Mouse (Mus musculus) frontal cortex, postnatal 14 days (tissue): ENCODE measurements at regions not wholly inside any gene's neighbourhood (a gene's known extent, or its start where the extent isn't known, plus 50 kb on each side); places are given as distances from the start of the nearest gene placed in this dataset.

Experiments
- DNase-seq, 2 experiments: peaks; one replicate each; pipeline ENCODE4 v3.0.0; 2022; ENCODE audit warnings: low spot score in 2 of 2

DNA sequence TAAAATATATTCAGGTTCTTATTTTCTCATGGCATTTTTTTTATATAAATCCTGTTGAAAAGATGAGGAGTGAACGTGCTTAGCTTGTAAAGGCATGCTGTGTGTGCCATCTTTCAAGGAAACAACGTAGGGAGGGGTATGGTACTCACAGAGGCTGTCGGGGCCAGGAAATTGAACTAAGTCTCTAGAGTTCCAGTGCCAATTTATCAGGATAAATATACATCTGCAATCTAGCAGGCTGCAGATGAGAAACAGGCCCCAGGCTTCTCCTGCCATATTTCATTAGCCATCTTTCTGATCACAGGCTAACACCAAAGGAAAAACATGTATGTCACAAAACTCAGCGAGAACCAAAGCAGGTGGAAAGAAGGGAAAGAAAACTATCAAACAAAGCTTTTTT, 954.8 kb upstream of the Flrt2 start:
- DNase-seq, result no peak

DNA sequence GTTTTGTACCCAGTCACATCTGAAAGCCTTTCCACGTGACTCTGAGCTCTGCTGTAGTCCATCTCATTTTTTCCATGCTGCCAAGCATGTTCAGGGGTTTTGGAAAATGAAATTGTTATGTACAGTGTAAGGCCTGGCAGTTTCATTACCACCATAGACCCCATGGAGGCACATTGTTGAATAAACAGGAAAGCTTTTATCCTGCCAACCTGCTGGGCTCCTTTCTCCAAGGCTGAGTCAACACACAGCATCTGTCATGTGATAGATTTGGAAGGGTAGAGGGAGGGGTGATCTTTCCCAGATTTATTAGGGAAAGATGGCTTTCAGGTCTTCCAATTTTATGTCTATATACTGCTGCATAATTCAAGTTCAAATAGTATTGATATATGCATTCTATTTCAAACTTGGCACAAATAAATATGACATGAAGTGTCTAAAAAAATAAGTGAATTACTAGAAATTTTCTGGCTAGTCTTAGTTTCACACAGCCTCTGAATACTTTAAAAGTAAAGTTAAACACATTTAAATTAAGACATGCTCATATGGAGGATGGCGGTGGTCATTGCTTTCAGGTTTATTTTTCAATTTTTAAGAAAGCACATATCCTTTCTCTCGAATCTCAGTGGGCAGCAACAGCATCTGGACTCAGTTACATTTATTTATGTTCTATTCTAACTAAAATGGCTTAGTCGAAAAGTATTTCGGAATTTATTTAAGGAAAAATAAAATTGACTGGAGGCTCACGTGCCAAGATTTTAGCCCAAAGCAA, 942.1 kb upstream of the Flrt2 start:
- no peak for DNase-seq

DNA sequence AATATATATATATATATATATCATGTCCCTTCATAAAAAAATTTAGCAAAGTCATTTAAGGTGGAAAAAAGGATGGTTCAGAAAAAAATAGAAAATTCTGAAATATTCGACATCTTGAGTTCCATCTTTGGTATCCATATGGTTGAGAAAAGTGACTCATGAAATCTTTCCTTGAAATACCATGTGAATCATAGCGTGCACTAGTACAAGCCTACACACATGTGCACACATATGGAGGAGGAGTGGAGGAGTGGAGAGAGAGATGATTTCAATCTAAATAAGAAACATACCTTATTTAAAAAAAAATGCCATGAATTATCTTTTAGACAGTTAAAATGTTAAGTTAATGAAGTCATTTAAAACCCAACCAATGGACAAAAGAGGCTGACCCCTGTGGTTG, 936.3 kb upstream of the Flrt2 start:
- no peak for DNase-seq

DNA sequence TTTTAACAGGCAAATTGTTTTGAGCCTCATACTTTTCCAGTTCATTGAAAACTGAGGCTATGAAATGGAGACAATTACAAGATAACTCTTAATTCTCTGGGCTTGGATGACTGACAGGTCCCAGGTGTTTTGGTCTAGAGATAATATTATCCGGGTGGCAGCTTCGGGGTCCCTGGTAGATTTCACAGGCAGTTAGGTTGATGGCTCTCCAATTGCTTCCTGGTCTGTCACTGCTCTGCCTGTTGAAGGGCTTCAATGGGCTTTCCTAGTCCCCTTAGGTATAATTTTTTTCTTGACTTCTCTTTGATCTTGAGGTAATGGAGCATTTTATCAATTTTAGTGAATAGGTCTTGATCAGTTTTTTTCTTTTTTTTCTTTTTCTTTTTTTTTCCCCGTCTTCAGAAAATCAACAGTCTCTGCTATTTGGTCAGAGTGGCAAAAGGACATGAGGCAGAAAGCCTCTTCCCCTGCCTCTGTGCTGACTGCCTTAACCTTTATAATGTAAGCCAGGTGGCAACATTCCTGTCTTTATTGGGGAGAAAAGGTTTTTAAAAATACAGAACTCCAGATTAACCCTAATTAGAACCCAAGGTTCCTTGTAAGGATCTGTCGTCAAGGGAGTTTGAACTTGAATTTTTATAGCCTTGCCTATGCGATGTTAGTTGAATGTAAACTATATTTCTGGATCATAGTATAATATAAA, 896.0 kb upstream of the Flrt2 start:
- no peak for DNase-seq

DNA sequence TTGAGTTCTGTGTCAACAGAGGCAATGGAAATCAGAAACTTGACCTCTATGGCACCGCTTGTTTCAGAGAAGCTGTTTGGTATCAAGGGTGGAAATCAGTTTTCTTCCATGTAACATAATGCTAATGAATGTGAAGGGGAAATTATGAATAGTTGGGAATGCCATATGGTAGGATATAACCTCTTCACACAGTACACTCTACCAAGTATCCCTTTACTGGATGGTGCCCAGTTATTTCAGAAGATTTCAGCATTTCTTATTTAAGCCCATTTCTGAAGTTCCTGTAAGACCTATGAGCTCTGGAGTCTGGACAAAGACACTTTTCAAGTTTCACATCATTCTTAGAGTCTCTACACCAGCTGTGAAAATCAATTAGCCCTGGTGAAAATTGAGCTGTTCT, 887.3 kb upstream of the Flrt2 start:
- DNase-seq, result no peak

DNA sequence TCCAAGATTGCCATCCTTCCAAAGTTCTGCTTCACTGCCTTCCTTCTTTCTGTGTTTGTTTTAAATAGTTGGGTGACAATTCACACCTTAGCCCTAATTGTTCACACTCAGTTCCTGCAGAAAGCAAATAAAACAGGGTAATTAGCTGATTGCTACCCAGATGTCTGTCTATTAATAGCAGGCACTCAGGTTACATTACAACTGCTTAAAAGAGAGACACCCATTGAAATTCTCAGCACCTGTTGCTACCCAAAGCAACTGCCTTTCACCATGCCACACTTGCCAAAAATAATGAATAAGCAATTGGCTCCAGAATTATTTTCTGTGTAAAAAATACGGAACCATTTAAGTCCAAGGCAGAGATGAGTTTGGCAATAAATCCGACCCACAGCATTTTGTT, 860.6 kb upstream of the Flrt2 start:
- no peak for DNase-seq

DNA sequence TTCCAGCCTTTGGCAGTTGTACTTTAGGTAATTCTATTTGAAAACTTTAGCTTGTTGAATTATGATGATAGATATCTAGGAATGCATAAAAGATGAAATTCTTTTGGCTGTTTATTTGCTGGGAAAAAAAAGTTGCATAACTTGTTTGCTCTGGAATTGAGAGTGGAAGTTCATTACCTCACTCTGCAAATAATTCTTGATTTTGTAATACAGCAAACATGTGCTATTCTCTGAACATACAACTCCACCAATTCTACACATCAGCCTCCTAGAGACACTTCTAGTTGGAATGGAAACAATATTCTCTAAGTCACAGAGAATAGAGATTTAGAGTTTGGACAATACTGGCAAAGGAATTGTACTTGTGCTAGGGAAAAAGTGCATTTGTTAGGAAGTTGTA, 829.3 kb upstream of the Flrt2 start:
- DNase-seq, result no peak

DNA sequence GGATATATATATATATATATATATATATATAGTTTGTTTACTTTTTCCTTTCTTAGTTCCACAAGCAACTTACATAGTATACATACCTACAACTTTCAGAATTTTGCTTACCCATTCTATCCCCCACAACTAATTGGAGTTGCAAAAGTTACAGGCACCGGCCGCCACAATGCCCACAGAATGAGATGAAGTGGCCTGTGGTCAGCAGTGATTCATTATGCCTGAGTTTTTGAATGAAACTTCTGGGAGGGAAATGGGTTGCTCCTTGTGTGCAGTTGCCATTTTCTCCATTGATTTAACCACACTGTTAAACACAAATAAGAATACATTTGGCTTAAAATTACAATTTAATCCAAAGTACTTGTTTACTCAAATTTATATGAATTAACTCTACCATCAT, 781.2 kb upstream of the Flrt2 start:
- no peak for DNase-seq

DNA sequence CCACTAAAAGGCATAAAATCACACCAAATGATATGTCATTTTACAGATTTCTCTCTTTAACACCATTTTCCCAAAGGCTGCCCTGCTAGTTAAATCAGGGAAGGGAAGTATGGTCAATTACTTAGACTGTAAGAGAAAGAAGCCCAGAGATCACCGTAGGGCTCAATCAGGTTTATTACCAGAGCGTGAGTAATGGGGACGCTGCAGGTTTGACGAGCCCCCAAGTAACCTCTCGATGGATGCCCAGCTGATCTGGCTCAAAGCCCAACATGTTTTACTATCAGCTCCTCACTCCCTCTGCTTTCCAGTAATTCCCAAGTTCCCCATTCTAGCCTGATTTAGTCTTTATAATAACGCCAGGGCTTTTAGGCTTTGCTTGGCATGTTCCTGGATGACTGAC, 749.0 kb upstream of the Flrt2 start:
- DNase-seq, result no peak
